Mouse (Mus musculus) intestine, embryonic 16.5 days (tissue): ENCODE data around the gene 6430571L13Rik. TPM values are rescaled to one million over a fixed set of nuclear protein-coding genes. Genes with fewer than 3 reads are reported as not detected.

Experiments
- ATAC-seq: fragments of 200-750 bp; cut with Nextera tagmentation; 2 replicates; pipeline ENCODE4 v1.8.0; 2017; ENCODE audit warnings: moderate TSS enrichment, moderate library complexity
- H3K27ac ChIP-seq: fragments of 300-500 bp; sonication (generic); 2 replicates; pipeline ENCODE4 v1.5.1; 2014; ENCODE audit warnings: mild to moderate bottlenecking, low read length
- H3K27me3 ChIP-seq: fragments of 300-500 bp; sonication (generic); replicated peaks from 2 replicates; pipeline ENCODE4 v1.6.1; 2014; ENCODE audit warnings: low read length, control low read depth, mixed read lengths; ENCODE audit not compliant: control insufficient read depth, insufficient read depth
- H3K36me3 ChIP-seq: fragments of 300-500 bp; sonication (generic); 2 replicates; pipeline ENCODE4 v1.6.1; 2014; ENCODE audit warnings: low read length, control low read depth; ENCODE audit not compliant: control insufficient read depth, insufficient read depth
- H3K4me1 ChIP-seq: fragments of 300-500 bp; sonication (generic); 2 replicates; pipeline ENCODE4 v1.6.1; 2014; ENCODE audit warnings: low read length, control low read depth, mixed read lengths; ENCODE audit not compliant: control insufficient read depth, insufficient read depth
- H3K4me2 ChIP-seq: fragments of 300-500 bp; sonication (generic); 2 replicates; pipeline ENCODE4 v1.6.1; 2014; ENCODE audit warnings: low read depth, low read length, control low read depth
- H3K4me3 ChIP-seq: fragments of 300-500 bp; sonication (generic); 2 replicates; pipeline ENCODE4 v1.5.1; 2014; ENCODE audit warnings: mild to moderate bottlenecking, low read length
- H3K9ac ChIP-seq: fragments of 300-500 bp; sonication (generic); 2 replicates; pipeline ENCODE4 v1.6.1; 2014; ENCODE audit warnings: low read depth, low read length
- H3K9me3 ChIP-seq: fragments of 300-500 bp; sonication (generic); 2 replicates; pipeline ENCODE4 v1.6.1; 2016; ENCODE audit warnings: low read length, control low read depth; ENCODE audit not compliant: control insufficient read depth
- WGBS: fragments of 180-500 bp; shearing (Covaris S2); extraction: QIAGEN DNeasy Blood & Tissue Kit; methylation state at CpG from one replicate; pipeline ENCODE4 v1.1.7; 2014; 5-methylcytosine and 5-hydroxymethylcytosine counted together
- polyA plus RNA-seq: library from polyadenylated mRNA; unstranded; fragments of >200 nt; fragmentation: Nextera tagmentation; extraction: Ambion mirVana; gene quantifications from 2 replicates; pipeline ENCODE4 v1.2.1, GENCODE M21; 2015

6430571L13Rik gene
- polyA plus RNA-seq, 1 experiment from 2014 or later, result 0.21 TPM

GRCm38 (mm10) chr9:107330791-107331190, 9.6 kb upstream of the 6430571L13Rik start:
- Histone ChIP-seq H3K4me1 (no peaks in the 10 kb centered on the region), H3K4me3 (no peak overlapping the region), H3K9me3 (no peaks in the 10 kb centered on the region), H3K4me2 (no peak overlapping the region), H3K27ac (no peak overlapping the region), H3K9ac (no peak overlapping the region), H3K36me3 (no peaks in the 10 kb centered on the region), H3K27me3 (no peaks in the 10 kb centered on the region)
- 85% methylated on average over 6 of the region's 6 CpGs for WGBS
- no peak for ATAC-seq

GRCm38 (mm10) chr9:107333686-107334085, 6.7 kb upstream of the 6430571L13Rik start:
- H3K27me3 ChIP-seq, result no peaks in the 10 kb centered on the region
- no peak overlapping the region for H3K4me3 ChIP-seq
- H3K27ac ChIP-seq, result no peak overlapping the region
- H3K9me3 ChIP-seq, result no peaks in the 10 kb centered on the region
- peaks cover 8% of the 10 kb centered on the region for H3K4me1 ChIP-seq
- no peaks in the 10 kb centered on the region for H3K36me3 ChIP-seq
- H3K9ac ChIP-seq, result 0 out of 2 replicates have a peak overlapping the region, but pooled peaks have one; percentile 21
- no peak overlapping the region for H3K4me2 ChIP-seq
- 53% methylated on average over 2 of the region's 2 CpGs for WGBS
- no peak for ATAC-seq

- Histone ChIP-seq H3K27ac (no peak overlapping the region), H3K9ac (no peak overlapping the region), H3K36me3 (no peaks in the 10 kb centered on the region), H3K4me3 (no peak overlapping the region), H3K4me1 (peaks cover 12% of the 10 kb centered on the region), H3K9me3 (no peaks in the 10 kb centered on the region), H3K4me2 (no peak overlapping the region), H3K27me3 (no peaks in the 10 kb centered on the region)
- 87% methylated on average over 6 of the region's 6 CpGs for whole genome bisulfite sequencing
- ATAC-seq, result no peak
Measured at GRCm38 (mm10) chr9:107334356-107334755, 6.0 kb upstream of the 6430571L13Rik start.

GRCm38 (mm10) chr9:107335046-107335445, 5.4 kb upstream of the 6430571L13Rik start:
- Histone ChIP-seq H3K4me2 (no peak overlapping the region), H3K36me3 (no peaks in the 10 kb centered on the region), H3K4me1 (peaks cover 12% of the 10 kb centered on the region), H3K27ac (no peak overlapping the region), H3K27me3 (no peaks in the 10 kb centered on the region), H3K9me3 (no peaks in the 10 kb centered on the region), H3K9ac (no peak overlapping the region), H3K4me3 (no peak overlapping the region)
- WGBS, result 88% methylated on average over 5 of the region's 5 CpGs
- ATAC-seq, result no peak

- H3K27me3 ChIP-seq, result 0 out of 2 replicates have a peak, but pooled peaks cover under 1% of the 10 kb centered on the region
- 12% methylated on average over 5 of the region's 5 CpGs for WGBS
- no peak overlapping the region for H3K4me2 ChIP-seq
- H3K9ac ChIP-seq, result no peak overlapping the region
- H3K4me1 ChIP-seq, result peaks cover 14% of the 10 kb centered on the region
- no peak overlapping the region for H3K27ac ChIP-seq
- H3K4me3 ChIP-seq, result no peak overlapping the region
- no peaks in the 10 kb centered on the region for H3K9me3 ChIP-seq
- ATAC-seq, result no peak
- H3K36me3 ChIP-seq, result no peaks in the 10 kb centered on the region
Measured at GRCm38 (mm10) chr9:107335909-107336308, 4.5 kb upstream of the 6430571L13Rik start.

- no peak for ATAC-seq
- Histone ChIP-seq H3K9me3 (no peaks in the 10 kb centered on the region), H3K27me3 (0 out of 2 replicates have a peak, but pooled peaks cover 3% of the 10 kb centered on the region), H3K4me3 (no peak overlapping the region), H3K9ac (no peak overlapping the region), H3K4me2 (no peak overlapping the region), H3K36me3 (no peaks in the 10 kb centered on the region), H3K4me1 (peaks cover 16% of the 10 kb centered on the region), H3K27ac (no peak overlapping the region)
- 87% methylated on average over 6 of the region's 6 CpGs for WGBS
Measured at GRCm38 (mm10) chr9:107336386-107336785, 4.0 kb upstream of the 6430571L13Rik start.

GRCm38 (mm10) chr9:107338172-107338883, 2.1 kb upstream of the 6430571L13Rik start, which contains the start of gene Hemk1:
Gene Hemk1, minus strand, starts transcription at chr9:107338350.
- ATAC-seq, result peak; percentile 80
- Histone ChIP-seq H3K4me3 (peak within 1 kb of the TSS; percentile 60), H3K4me1 (peaks cover 16% of the 10 kb centered on the region), H3K9me3 (no peaks in the 10 kb centered on the region), H3K27me3 (0 out of 2 replicates have a peak, but pooled peaks cover 3% of the 10 kb centered on the region), H3K36me3 (no peaks in the 10 kb centered on the region), H3K27ac (no peak within 1 kb of the TSS), H3K4me2 (peak within 1 kb of the TSS; percentile 93), H3K9ac (peak within 1 kb of the TSS; percentile 80)
- 4% methylated on average over 30 of the region's 30 CpGs for WGBS

- H3K27ac ChIP-seq, result no peak overlapping the region
- no peaks in the 10 kb centered on the region for H3K9me3 ChIP-seq
- H3K27me3 ChIP-seq, result 0 out of 2 replicates have a peak, but pooled peaks cover 3% of the 10 kb centered on the region
- WGBS, result 48% methylated on average over 12 of the region's 12 CpGs
- H3K4me2 ChIP-seq, result peak overlapping the region; percentile 90
- ATAC-seq, result no peak
- peak overlapping the region; percentile 75 for H3K9ac ChIP-seq
- peak overlapping the region; percentile 66 for H3K4me3 ChIP-seq
- H3K4me1 ChIP-seq, result peaks cover 16% of the 10 kb centered on the region
- no peaks in the 10 kb centered on the region for H3K36me3 ChIP-seq
Measured at GRCm38 (mm10) chr9:107340911-107341645, 676 bp downstream of the 6430571L13Rik start.

GRCm38 (mm10) chr9:107342201-107342709, 1.9 kb downstream of the 6430571L13Rik start:
- Histone ChIP-seq H3K4me3 (no peak overlapping the region), H3K4me1 (peaks cover 15% of the 10 kb centered on the region), H3K9me3 (no peaks in the 10 kb centered on the region), H3K27me3 (0 out of 2 replicates have a peak, but pooled peaks cover 3% of the 10 kb centered on the region), H3K9ac (no peak overlapping the region), H3K27ac (no peak overlapping the region), H3K36me3 (no peaks in the 10 kb centered on the region), H3K4me2 (no peak overlapping the region)
- ATAC-seq, result no peak
- 88% methylated on average over 11 of the region's 11 CpGs for WGBS
